Mouse (Mus musculus) layer of hippocampus, postnatal 14 days (tissue): ENCODE results near the gene Chrna3. TPM values are rescaled to one million over a fixed set of nuclear protein-coding genes. Genes with fewer than 3 reads are reported as not detected.

Experiments used
- DNase-seq, 2 experiments: peaks; one replicate each; pipeline ENCODE4 v3.0.0; 2021 to 2022; ENCODE audit warnings: low spot score in 2 of 2, mixed read lengths in 1 of 2
- long read RNA-seq, 2 experiments: library from polyadenylated mRNA; stranded (forward); transcript quantifications; one replicate each; pipeline ENCODE4 v2.0.0; 2021
- total RNA-seq, 2 experiments: library from RNA; stranded (reverse); gene quantifications; 2 replicates each; pipeline ENCODE4 v1.2.3; 2021

The Chrna3 gene
- total RNA-seq = 1 to 10 TPM in 1 of 2 experiments, under 1 TPM in 1; 0.71 to 1.2 TPM
- long read RNA-seq, experiment 1, full-length matches to known transcripts = 1 of 1 reads
- long read RNA-seq, experiment 1, partial matches to known transcripts = 0 of 1 reads
- long read RNA-seq, experiment 1, other reads (novel, unspliced or antisense) = 0 of 1 reads
- long read RNA-seq, experiment 2, full-length matches to known transcripts = 1 of 1 reads
- long read RNA-seq, experiment 2, partial matches to known transcripts = 0 of 1 reads
- long read RNA-seq, experiment 2, other reads (novel, unspliced or antisense) = 0 of 1 reads

DNA sequence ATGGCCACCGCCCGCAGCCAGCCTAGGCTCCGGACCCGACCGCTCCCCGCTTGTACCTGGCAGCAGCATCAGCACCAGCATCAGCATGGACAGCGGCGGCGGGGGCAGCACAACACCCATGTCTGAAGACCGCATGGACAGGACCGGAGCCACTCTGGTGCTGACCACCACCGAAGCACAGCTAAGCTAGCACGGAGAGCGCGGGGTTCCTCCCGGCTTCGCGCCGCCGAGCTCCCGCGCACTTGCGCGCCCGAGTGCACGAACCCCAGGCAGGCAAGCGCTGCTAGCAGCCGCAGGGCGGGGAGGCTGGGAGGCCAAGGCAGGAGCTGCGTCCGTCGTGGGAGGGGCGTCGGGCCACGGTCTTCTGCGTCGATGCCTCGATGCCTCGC lies at the start of gene Chrna3:
Gene Chrna3 (minus strand): TSS at position 288 of the 389 bp plus-strand sequence.
- DNase-seq = no peak

DNA sequence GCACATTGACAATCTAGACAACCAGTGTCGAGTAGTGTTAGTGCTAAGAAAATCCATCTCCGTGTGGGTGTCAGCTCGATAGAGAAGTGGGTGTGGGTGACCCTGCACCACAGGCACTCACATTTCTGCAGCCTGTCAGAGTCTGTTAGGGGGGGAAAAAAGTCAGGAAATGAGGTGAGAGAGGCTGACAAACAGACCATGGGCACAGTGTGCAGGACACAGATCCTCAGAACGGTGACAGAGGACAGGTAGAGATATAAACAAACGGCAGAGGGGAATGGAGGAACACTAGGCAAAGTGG lies 41.6 kb upstream of the Chrna3 start:
- no peak for DNase-seq

DNA sequence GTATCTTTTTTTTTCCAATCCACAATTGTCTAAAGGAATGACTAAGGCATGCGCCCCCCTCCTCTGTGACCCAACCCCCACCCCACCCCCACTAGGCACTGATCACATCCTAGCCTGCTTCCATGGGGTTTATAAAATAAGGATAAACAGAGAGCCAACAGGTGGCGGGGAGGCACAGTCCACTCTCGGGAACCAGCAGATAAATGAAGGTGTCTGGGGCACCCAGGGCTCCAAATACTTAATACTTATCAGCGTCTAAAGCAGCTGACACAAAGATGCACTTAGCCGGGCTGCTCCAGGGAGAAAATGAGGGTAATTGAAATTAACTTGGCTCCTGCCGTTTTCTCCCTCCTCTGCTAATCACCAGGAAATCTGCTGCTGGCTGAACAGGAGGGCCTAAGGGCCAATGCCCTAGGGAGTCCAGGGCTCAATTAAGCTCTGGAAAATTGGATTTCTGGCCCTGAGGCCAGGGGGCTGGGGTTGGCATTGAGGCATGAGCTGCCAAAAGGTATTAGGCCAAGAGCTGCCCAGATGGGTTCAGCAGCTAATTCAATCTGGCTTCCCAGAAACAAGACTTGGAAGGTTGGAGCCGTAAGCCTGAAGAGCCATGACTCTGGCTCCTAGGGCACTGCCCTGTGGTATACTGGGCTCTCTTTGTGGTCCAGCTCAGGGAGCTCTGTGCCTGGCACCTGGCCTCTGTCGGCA lies 41.0 kb upstream of the Chrna3 start:
- DNase-seq = peak; percentile 8 to 58

DNA sequence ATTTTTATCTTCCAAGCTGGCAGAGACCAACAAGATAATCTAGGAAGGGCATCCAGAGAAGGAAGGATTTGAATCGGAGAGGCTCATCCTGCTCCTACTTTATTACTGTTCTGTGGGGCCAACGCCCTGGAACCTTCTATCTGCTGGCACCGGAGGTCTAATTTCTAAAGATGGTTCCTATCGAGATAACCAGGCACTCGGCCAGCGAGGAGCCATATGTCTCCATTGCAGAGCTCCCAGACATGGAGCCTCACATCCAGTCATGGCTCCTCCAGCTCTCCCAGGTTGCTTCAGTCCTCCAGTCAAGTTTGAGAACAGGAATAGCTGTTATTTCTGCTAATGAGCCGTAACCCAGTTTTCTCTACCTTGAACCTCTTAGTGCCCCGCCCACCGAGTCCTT lies 38.9 kb upstream of the Chrna3 start:
- DNase-seq = no peak

DNA sequence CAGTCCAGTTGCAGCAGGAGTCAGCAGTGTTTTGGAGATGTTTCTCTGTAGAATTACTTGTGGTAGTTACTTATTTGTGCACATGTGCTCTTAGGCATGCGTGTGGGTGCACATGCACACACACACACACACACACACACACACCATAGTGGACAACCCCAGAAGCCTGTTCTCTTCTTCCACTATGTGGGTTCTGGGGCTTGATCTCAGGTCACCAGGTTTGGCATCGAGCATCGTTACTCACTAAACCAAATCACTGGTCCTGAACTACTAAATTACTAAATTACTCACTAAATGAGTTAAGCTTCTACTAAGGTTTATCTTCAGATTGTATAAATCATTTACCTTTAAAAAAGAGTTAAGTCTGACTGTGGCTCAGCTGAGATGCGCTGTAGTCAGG lies 31.7 kb upstream of the Chrna3 start:
- DNase-seq = no peak

DNA sequence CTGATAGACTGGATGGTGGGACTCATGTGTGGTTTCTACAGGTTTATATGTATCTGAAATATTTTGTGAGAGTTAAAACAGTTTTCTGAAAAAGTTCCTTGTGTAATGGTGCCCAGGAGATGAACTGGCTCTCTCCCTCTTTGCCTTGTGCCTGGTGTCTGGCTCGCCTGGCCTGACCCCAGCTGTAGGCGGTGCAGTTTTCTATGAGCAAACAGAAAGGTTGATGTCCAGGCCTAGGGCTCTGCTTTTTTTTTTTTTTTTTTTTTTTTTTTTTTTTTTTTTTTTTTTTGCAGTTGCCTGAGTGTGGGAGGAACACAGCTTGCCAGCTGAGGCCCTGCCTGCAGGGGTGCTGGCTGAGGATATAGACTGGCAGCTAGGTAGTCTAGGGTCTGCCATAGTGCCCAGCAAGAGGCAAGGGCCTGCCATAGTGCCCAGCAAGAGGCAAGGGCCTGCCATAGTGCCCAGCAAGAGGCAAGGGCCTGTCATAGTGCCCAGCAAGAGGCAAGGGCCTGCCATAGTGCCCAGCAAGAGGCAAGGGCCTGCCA lies 29.1 kb upstream of the Chrna3 start:
- no peak for DNase-seq

DNA sequence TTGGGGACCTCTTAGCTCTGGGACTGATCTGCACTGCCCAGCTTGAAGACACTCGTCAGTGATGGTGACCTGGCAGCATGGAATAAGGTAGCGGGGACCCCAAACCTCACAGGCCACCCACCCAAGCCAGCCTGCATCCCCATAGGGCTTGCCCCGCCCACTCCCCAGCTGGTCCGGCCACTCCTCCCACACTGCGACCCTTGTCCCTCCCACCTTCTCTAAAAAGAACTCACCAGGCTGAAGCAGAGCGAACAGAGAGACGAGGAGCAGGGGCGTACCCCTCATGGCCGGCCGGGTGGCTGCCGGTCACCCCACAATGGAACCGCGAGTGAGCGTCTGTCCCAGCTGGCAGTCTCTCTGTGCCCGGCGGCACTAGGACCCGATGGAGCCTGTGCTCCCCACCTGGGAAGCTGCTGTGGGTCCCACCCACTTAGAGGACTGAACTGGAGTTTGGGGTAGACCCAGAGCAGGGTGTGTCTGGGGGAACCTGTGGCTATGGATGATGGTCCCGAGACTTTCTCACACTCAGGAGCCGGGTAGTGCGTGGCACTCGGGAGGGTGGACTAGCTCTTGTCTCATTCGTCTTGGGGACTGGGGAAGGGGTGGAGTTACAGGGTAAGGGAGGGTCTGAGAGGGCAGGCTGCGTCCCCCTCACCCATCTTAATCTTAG lies 22.0 kb upstream of the Chrna3 start, which contains the start of gene Chrnb4:
Gene Chrnb4 (minus strand): TSS at position 569 of the 670 bp plus-strand sequence.
- DNase-seq = no peak

DNA sequence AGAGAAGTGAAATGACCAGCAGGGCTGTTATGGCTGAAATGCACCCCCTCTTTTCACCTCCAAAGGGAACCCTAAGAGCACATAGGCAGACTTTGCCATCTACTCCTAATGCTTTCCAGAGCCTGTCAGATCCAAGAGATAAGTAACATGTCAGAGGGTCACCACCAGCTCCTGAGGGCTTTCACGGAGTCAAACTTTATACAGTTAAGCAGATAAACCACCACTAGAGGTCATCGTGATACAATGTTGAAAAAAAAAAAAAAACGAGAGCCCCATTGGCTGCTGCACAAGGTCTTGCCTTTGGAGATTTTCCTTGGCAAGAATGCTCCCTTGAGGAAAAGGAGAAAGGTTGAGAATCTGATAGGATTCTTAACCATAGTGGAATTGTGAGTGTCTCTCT lies 20.4 kb upstream of the Chrna3 start:
- no peak for DNase-seq

DNA sequence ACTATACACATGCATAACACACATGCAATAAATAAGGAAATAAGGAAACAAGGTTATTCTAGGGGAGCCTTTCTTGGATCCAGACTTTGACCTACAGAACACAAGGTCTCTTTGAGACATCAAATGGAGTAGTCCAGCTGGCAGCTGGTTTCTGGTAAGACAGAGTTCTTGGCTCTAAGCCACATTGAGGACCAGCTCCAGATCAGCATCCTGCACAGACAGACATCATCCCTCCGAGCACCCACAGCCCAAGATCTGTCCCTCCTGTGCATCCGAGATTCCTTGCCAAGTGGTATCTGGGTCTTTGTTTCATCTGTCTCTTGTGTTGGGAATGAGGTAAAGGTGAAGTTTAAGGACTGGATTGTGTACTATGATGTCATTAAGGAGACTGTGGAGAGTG lies 18.6 kb upstream of the Chrna3 start:
- DNase-seq = no peak

DNA sequence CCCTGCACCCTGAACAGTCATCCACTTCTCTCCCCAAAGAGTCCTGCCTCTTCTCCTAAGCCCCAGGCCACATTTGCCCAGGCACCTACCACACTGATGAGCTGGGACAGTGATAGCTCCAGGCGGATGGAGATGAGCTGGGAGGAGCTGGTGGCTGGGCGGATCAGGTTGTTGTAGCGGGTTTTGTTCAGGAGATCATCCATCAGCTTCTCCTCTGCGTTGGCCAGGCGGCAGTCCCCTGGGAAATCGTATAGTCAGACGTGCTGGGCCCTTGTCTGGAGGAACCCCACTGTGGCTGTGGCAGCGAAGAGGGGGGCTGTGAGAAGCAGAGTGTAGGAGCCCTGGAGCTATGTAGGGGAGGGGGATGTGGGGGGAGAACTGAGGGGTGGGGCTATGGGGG lies 17.3 kb upstream of the Chrna3 start:
- no peak for DNase-seq

DNA sequence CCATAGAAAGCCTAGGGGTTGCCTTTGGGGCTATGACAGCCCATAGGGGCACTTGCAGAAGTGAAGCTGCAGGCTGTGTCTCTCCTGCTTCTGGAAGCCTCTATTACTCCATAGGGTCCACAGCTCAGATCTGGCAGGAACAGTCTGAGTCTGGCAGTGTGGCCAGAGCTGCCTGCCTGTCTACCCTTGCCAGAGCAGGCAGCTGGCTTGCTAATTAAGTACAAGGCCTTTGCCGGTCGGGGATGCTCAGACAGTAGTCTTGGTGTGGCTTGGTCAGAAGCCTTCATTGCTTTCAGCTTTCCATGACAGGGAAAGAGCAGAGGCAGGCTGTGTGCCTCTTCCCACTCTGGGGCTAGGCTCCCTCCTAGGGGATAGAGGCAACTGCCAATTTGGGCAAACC lies 15.0 kb upstream of the Chrna3 start:
- peak; percentile 28 to 32 for DNase-seq

DNA sequence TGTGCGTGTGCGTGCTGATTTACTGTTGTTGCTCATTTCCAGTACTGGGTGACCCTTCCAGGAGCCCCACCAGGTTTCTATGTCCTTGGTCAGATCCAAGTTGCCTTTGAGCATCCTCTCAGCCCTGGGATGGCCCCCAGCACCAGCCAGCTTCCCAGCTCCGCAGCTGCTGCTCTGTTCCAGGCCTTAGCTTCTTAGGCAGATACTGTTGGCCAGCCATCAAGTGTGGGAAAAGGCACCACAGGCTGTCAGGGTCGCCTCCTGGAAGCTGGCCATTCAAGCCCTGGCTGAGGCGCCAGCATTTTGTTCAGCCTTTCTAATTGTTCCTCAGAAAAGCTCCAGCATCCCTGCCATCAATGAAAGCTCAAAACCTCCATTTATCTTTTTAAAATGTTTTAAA lies 13.6 kb upstream of the Chrna3 start:
- peak; percentile 14 to 60 for DNase-seq

DNA sequence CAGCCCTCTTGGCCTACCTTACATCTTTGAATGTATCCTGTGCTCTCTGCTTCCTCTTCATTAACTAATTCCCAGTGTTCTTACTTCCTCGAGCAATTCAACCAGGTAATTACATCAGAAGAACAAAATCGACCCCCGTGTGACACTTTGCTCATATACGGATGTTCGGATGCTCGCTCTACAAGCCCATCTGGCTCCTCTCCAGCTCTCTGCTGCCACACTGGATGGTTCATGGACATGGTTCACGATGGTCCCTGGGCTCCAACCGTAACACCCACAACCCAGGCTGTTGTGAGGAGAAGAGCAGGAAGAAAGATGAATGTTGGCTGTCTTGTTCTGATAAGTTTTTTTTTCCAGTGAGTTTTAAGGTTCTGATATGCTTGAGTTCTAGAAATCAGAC lies 12.6 kb upstream of the Chrna3 start:
- DNase-seq = no peak

DNA sequence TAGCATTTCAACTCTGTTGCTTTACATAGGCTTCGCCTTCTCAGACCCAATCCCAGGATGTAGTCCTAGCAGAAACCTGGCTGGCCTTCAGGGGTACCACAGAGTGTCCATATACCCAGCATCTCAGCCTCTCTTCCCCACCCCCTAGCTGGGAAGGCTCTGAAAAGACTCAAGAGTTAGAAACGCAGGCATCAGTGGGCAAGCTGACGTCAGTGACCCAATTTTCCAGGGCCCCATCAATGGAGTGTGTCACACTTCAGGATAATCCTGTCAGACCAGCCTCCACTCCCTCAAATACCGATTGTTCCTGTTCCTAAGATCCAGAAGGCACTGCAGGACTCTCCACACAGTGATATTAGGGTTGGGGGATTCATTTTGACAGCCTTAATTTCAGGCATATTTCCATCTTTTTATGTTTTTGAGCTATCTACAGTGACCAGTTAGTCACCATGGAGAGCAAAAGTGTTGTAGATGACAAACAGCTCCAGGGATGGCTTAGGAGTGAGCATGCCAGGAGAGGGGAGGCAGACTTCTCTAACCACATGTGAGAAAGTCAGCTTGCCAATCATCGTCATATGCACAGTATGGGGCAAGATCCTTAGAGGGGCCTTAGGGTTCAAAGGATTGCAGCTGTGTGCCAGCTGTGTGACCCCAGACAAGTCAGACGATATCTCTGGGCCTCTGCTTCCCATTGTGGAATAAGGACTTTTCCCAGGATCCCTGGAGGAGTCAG lies 5.2 kb upstream of the Chrna3 start:
- DNase-seq = no peak

DNA sequence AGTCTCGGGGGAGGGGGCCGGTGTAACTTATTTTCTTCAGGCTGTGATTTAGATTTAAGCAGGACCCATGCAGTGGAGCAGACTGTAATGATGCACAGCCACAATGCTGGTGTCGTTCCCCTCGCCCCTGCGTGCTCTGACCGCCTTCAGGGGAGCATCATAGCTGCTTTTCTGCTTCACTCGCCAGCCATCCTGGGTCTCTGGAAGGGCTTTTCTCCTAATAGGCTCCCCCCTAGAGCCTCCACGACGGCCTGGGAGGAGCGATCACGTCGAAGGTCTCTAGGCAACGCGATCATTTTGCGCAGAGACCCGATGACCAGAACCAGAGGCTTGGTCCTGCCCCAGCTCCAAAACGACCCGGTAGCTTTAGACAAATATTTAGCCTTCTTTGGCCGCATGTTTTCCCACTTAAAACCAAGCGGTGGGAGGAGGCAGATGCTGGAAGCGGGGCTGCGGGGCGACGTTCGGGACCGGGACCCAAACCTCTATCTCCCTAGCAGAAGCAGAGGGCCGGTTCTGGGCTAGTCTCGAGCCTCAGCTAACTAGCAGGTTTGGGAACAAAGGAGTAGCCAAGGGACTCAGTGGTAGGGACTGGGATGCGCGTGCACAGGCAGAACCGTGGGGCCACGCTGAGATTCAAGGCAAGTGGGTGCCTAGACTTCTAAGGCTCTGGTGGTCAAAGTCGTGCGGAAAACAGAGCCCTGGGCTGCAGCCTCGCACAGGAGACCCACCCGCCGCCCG lies 658 bp downstream of the Chrna3 start:
- no peak for DNase-seq

DNA sequence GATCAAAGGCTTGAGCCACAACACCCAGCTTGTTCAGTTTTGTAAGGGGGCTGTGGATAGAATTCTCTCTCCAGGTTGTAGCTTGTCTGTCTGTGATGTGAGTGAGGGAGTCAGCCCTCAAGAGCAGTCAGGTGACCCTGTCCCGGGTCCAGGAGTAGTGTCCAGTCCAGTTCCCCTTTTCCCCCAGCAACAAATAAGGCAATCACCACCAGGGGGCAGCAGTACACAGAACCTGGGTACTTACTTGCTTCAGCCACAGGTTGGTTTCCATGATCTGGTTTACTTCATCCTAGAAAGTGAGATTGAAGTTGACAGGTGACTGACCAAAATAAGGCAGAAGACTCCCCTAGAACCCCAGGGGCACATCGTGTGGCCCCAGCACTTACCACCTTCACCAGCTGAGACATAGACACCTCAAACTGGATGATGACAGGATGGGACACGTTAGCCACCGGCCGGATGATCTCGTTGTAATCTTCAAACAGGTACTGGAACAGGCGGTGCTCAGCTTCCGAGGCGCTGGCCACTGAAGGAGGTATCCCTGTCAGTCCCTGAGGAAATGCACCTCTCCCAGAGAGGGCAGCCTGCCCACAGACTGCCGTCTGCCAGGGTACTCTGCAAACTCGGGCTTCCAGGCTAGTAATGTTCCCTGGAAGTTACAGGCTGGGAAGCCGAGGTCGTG lies 2.3 kb downstream of the Chrna3 start:
- peak; percentile 66 to 74 for DNase-seq

DNA sequence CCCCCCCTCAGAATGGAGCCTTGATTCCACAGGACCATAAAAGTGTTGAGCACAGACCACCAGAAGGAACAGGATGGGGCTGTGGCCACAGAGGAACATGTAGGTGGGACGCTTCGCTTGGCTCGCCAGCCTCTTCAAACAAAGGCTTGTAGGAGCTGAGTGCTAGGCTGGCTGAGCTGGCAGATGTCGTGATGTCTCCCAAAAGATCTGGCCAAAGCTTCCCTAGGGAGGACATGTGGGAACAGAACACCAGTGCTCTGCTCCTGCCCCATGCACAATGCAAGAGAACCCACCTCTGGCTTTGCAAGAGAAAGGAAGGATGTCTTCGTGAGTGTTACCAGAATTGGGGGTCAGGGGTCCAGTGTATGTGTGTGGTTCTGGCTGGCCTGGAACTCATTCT lies 3.0 kb downstream of the Chrna3 start:
- no peak for DNase-seq

DNA sequence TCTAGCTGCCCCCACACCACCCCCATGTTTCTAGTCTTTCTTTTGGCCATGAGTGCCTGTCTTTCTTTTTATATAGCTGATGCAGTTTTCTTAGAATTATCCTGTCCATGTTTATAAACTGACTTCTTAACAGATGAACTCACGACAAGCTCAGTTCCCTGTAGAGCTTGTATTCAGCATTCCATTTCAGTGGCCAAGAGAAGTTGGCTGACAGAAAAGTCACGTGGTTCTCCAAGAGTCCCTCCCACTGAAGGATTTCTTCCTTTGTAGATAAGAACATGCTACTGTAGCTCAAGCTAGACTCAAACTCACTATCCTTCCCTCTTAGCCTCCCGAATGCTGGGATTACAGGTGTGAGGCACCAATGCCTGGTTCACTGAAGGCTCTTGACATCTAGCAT lies 9.4 kb downstream of the Chrna3 start:
- DNase-seq = no peak

DNA sequence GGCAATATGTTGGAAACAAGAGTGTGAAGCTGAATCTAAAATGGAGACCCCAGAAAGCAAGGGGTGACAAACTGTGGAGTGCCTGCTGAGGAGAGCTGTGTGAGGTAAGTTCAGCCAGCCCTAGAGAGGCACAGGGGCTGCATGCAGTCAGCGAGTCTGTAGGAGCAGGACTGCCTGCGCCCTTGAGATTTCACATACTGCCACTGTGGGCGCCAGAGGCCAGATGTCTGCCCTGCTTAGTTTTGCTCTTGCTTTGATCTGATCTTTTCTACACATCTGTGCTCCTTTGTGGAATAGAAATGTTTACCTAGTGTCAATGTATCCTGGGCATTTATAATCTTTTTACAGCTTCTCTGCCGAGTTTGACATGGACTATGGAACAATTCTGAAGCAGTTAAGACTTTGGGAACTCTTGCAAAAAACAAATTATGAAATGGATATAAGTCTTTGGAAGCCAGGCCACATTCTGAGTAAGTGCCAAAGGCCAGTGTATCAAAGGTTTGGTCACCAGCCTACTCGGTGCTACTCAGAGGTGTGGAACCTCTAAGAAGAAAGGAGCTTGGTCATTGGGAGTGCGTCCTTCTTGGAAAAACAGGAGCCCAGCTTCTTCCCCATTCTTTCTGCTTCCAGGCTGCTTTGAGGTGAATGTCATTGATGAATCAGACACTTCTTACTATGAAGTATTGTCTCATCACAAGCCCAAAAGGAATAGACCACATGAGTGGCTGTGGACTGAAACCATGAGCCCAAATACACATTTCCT lies 15.6 kb downstream of the Chrna3 start:
- DNase-seq = no peak

DNA sequence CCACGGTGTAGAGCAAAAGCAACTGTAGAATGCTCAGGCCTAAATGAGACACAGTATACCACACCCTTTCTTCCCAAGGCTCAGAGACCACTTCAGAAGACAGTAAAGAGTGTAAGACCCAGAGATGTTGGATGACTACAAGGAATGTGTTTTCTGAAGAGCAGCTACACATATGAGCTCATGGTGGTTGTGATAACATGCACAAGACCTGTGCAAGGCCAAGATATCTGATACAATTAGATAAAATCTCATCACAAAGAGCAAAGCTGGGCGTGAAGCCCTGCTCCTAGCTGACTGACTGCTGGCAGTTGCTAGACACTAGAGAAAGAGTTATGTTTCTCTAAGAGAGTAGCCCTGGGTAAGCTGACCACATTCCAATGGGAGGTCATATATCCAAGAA lies 16.7 kb downstream of the Chrna3 start:
- no peak for DNase-seq
